Mouse (Mus musculus) heart, postnatal 10 days (tissue): Measurements from ENCODE around the gene Manea. TPM values are rescaled to one million over a fixed set of nuclear protein-coding genes. Genes with fewer than 3 reads are reported as not detected.
A peak's percentile ranks its signal among the peaks of the same experiment; 100 is the strongest.
"Not testable (repeated sequence)": the region's sequence is repeated elsewhere in the genome, so short reads cannot be mapped to it uniquely, and the experiment has no call there.

Experiments
- DNase-seq, 2 experiments: peaks; one replicate each; pipeline ENCODE4 v3.0.0; 2021
- intact Hi-C: fragments of 180-260 bp; cut with DNase I; formaldehyde crosslinking; loops from one replicate; pipeline ENCODE4 v1.15.1; 2025
- total RNA-seq, 2 experiments: library from RNA; stranded (reverse); gene quantifications; 2 replicates each; pipeline ENCODE4 v1.2.3; 2021

The Manea gene
- total RNA-seq: 10 to 100 TPM; 15.3 to 19.9 TPM

DNA sequence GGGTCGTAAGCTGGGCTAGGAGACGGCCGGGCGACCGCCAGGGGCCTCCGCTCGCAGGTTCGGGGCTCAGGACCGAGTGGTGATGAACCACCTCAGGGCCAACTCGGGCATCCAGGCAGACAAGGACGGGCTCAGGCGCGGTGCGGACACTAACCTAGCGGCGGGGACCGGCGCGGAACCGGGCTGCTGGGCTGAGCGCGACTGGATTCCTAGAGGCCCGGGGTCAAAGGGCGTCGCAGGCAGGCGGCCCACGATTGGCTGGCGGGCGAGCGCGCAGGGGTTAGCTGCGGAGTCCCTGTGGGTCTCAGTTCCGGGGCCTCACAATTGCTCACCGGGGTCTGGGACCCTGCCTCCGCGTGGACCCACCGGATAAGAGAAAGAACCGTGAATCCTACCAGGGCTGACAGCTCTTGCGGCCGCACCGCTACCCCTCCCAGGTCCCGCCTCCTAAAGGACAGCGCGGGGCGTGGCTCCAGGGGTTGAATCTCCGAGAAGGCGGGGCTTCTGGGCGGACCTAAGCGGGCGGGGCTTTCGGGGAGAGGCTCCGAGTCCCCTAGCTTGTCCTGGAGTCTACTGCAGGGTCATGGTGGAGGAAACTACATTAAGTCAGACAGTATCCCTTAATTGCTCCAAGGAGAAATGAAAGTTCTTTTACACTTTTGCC, at the start of gene Manea:
Manea (minus strand) TSS at position 449 of the 664 bp plus-strand sequence.
- intact Hi-C loops: loop anchor here (5.0 kb wide), 1 partner anchor 1449 kb away; the partner anchor contains the start of gene Ndufaf4
- DNase-seq: peak; percentile 96 to 97

- intact Hi-C loops: no loop called here
- DNase-seq: no peak
Measured at GRCm38 (mm10) chr4:26354616-26355015, 7.9 kb upstream of the Manea start.

DNA sequence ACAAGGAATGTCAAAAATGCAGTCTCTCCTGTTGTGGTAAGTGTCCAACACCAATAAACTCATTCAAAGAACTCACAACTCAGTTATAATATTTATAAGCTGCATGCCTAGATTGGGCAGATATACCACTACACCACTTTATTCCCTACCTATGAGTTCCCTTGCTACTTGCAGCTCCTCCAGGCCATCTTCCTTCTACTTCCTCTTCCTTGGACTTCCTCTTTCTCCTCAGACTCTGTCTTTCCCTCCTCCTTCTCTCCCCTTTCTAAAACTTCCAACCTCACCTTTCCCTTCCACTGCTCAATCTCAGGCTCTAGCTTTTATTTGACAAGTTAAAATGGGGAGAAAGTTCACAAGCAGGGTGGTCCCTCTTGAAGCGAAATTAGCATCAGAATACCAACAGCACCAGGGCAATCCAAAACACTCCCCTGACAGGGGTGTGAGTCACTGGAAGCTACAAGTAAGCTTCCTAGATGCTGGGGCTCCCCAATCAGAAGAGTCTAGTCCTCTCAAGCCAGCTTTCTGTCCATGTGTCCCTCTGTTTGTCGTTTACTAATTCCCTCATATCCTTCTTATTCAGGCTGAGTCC, 7.0 kb upstream of the Manea start:
- intact Hi-C loops: no loop called here
- DNase-seq: no peak

- DNase-seq: no peak
- intact Hi-C loops: loop anchor here (5.0 kb wide), 1 partner anchor 1450 kb away; the partner anchor contains the start of gene Ndufaf4
Measured at GRCm38 (mm10) chr4:26347239-26347638, 548 bp upstream of the Manea start.

- DNase-seq: peak; percentile 12 to 31
- intact Hi-C loops: loop anchor here (5.0 kb wide), 1 partner anchor 1449 kb away; the partner anchor contains the start of gene Ndufaf4
Measured at GRCm38 (mm10) chr4:26345741-26346442, 799 bp downstream of the Manea start.

DNA sequence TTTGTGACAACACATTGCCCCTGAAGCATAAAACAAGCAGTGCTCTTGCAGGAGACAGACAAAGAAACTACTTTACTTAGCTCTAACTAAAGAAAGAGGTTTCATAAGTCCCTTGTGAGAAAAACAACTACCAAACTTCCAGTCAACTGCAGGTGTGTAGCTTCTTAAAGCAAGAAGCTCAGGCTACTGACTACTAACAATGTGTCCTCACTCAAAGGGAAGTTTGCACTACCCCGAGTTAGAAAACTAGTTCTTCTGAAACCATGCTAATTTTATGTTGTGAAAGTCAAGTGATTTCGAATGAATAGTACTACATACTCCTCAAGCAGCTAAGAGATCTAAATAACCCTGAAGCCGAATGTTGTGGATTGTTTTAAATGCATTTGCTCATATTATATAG, 1.6 kb downstream of the Manea start:
- intact Hi-C loops: loop anchor here (5.0 kb wide), 1 partner anchor 1448 kb away; the partner anchor contains the start of gene Ndufaf4

DNA sequence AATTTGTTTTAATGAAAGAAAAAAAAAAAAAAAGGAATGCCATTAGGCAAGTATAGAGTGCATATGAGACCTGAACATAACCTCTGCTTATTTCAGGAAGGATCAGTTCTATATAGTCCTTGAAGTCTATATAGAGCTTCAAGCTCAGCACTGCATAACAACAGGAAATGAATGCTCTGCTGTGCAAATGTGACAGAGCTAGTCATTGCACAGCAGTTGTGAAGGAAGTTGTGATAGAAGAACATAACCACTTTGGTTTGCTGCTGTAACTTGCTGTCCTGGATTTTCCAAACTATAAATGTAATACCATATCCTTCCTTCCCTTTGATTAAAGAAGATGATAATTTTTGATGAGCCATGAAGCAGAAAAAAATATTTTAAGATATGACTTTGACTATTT, 4.3 kb downstream of the Manea start:
- intact Hi-C loops: no loop called here
- DNase-seq: no peak

More for the DNA sequence above, 1.6 kb downstream of the Manea start:
- DNase-seq: peak in 1 of 2 experiments; percentile 3

DNA sequence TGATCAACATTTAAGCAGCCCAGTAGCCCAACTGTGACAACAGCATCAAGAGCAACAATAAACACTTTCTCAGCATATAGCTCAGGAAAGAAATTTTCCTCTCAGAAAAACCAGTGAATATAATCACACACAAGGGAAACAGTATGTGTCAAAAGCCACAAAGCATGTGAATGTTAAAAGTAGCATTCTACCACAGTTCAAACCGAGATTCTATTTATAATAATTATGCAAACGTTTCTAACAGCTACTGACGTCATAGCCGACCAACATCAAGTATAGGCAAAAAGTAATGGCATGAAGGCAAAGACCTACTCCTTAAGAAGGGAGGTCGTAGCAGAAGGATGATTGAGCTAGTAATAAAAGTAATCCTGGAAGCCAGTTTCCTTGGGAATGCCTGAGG, 8.1 kb downstream of the Manea start:
- no peak for DNase-seq
- intact Hi-C loops: no loop called here

DNA sequence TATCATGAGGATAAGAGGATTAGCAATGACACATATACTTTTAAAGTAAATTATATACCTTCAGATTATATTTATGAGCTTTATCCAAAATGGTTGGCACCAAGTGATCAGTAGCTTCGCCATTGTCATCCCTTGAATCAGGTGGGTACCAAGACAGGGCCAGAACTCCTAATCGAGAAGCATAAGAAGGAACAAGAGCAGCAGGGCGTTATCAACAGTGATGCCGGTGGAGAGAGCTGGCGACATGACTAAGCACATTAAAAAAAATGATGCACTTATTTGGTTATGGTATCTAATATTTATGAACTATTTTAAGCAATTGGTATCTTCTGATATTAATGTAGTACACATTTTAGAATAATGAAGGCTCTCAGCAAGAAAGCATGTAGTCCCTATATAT, 10.1 kb downstream of the Manea start:
- intact Hi-C loops: no loop called here
- DNase-seq: no peak

- intact Hi-C loops: not testable (repeated sequence)
- peak; percentile 6 to 29 for DNase-seq
Measured at GRCm38 (mm10) chr4:26304731-26305130, 42.0 kb downstream of the Manea start.

DNA sequence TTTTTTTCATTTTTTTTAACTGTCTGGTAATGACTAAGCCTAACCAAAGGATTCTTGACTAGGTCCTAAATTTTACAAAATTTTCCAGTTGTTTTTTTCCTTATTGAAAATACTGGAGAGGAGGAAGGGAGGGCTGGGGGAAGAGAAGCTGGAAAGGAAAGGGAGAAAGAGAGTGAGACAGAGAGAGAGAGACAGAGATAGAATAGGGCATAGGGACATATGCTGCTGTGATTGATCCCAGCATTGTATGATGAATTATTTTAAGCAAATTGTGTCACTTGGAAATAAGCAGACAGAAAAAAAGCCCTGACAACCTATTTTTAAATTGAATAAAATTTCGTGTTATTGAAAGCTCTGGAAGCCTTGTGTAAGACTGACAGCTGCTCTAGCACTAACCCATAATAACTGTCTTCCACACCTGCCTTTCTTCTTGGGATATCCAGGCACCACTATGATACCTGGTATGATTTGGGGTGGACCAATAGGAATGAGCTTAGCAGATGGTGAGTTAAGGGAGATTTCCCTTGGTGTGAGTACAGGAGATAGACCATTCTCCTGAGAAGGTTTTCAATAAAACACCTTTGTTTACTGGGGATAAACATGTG, 69.5 kb downstream of the Manea start:
- intact Hi-C loops: no loop called here
- no peak for DNase-seq

- no peak for DNase-seq
- intact Hi-C loops: no loop called here
Measured at GRCm38 (mm10) chr4:26276264-26276663, 70.4 kb downstream of the Manea start.

DNA sequence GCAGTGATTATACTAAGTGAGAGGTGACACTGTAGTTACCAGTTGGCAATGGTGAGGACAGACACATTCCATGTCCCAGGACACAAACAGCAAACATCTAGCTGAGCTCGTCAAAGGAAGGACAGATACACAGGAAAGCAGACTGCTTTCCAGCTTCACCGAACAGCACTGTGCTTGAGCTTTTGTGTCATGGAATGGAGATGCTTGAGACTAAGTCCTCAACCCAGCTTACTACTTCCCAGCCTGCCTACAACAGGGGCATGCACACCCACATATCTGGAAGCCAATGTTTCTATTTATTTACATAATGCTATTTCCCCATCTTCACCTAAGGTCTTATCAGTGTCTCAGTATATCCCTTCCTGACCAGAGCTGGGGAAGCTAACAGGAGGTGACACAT, 70.9 kb downstream of the Manea start:
- no peak for DNase-seq
- intact Hi-C loops: no loop called here
